Mouse (Mus musculus) thymus, adult 18-20 months (tissue): Measurements from ENCODE around the gene Gpr137b.
"Not testable (repeated sequence)": the region's sequence is repeated elsewhere in the genome, so short reads cannot be mapped to it uniquely, and the experiment has no call there.

Experiments used
- DNase-seq, 2 experiments: peaks; one replicate each; pipeline ENCODE4 v3.0.0; 2022; ENCODE audit warnings: mixed read lengths in 2 of 2

Gpr137b gene

GRCm38 (mm10) chr13:13393228-13394095 lies at the start of gene Gpr137b:
Gene Gpr137b, minus strand, starts transcription at chr13:13394014.
- DNase-seq: peak; percentile 15

GRCm38 (mm10) chr13:13438112-13438953 lies 44.5 kb upstream of the Gpr137b start:
- not testable (repeated sequence) for DNase-seq

- DNase-seq: not testable (repeated sequence)
Observed at GRCm38 (mm10) chr13:13437460-13438015, 43.7 kb upstream of the Gpr137b start, which contains the start of gene Nid1. Gene Nid1, plus strand, starts transcription at chr13:13437551.

GRCm38 (mm10) chr13:13436161-13436560 lies 42.3 kb upstream of the Gpr137b start:
- not testable (repeated sequence) for DNase-seq

- DNase-seq: not testable (repeated sequence)
Observed at GRCm38 (mm10) chr13:13423301-13423700, 29.5 kb upstream of the Gpr137b start.

- DNase-seq: not testable (repeated sequence)
Observed at GRCm38 (mm10) chr13:13418859-13419258, 25.0 kb upstream of the Gpr137b start.

- not testable (repeated sequence) for DNase-seq
Observed at GRCm38 (mm10) chr13:13416007-13416337, 22.2 kb upstream of the Gpr137b start.

GRCm38 (mm10) chr13:13415120-13416006 lies 21.5 kb upstream of the Gpr137b start:
- DNase-seq: not testable (repeated sequence)

GRCm38 (mm10) chr13:13414206-13414605 lies 20.4 kb upstream of the Gpr137b start:
- DNase-seq: no peak

- not testable (repeated sequence) for DNase-seq
Observed at GRCm38 (mm10) chr13:13405511-13405910, 11.7 kb upstream of the Gpr137b start.

GRCm38 (mm10) chr13:13404517-13405155 lies 10.8 kb upstream of the Gpr137b start:
- not testable (repeated sequence) for DNase-seq

- DNase-seq: not testable (repeated sequence)
Observed at GRCm38 (mm10) chr13:13403839-13404238, 10.0 kb upstream of the Gpr137b start.

- not testable (repeated sequence) for DNase-seq
Observed at GRCm38 (mm10) chr13:13403366-13403765, 9.6 kb upstream of the Gpr137b start.

GRCm38 (mm10) chr13:13402818-13403217 lies 9.0 kb upstream of the Gpr137b start:
- not testable (repeated sequence) for DNase-seq

- DNase-seq: not testable (repeated sequence)
Observed at GRCm38 (mm10) chr13:13400851-13401250, 7.0 kb upstream of the Gpr137b start.

GRCm38 (mm10) chr13:13394096-13394395 lies 232 bp upstream of the Gpr137b start:
- DNase-seq: not testable (repeated sequence)

- not testable (repeated sequence) for DNase-seq
Observed at GRCm38 (mm10) chr13:13378168-13378859, 15.5 kb downstream of the Gpr137b start.

GRCm38 (mm10) chr13:13377180-13377579 lies 16.6 kb downstream of the Gpr137b start:
- no peak for DNase-seq

- not testable (repeated sequence) for DNase-seq
Observed at GRCm38 (mm10) chr13:13373965-13374364, 19.8 kb downstream of the Gpr137b start.

- DNase-seq: not testable (repeated sequence)
Observed at GRCm38 (mm10) chr13:13371436-13371835, 22.4 kb downstream of the Gpr137b start.

GRCm38 (mm10) chr13:13366371-13366770 lies 27.4 kb downstream of the Gpr137b start:
- not testable (repeated sequence) for DNase-seq
